Mouse (Mus musculus) layer of hippocampus, adult 18-20 months (tissue): Measurements from ENCODE around the gene Clic3. TPM values are rescaled to one million over a fixed set of nuclear protein-coding genes. Genes with fewer than 3 reads are reported as not detected.
"Not testable (repeated sequence)": the region's sequence is repeated elsewhere in the genome, so short reads cannot be mapped to it uniquely, and the experiment has no call there.

Experiments
- DNase-seq, 2 experiments: peaks; one replicate each; pipeline ENCODE4 v3.0.0; 2022; ENCODE audit warnings: low spot score in 2 of 2
- long read RNA-seq: library from polyadenylated mRNA; stranded (forward); transcript quantifications from one replicate; pipeline ENCODE4 v2.0.0, GENCODE M21; 2021
- total RNA-seq, 2 experiments: library from RNA; stranded (reverse); gene quantifications; 2 replicates each; pipeline ENCODE4 v1.2.3; 2021

The Clic3 gene
- 1 to 10 TPM in 1 of 2 experiments, under 1 TPM in 1; 0.66 to 1.0 TPM for total RNA-seq
- long read RNA-seq, partial matches to known transcripts: 0 of 1 reads
- long read RNA-seq, other reads (novel, unspliced or antisense): 0 of 1 reads

- no peak for DNase-seq
Observed at GRCm38 (mm10) chr2:25456205-25456953, at the start of gene Clic3. Clic3 (plus strand) TSS chr2:25456838.

- no peak for DNase-seq
Observed at GRCm38 (mm10) chr2:25408908-25409307, 47.7 kb upstream of the Clic3 start.

DNA sequence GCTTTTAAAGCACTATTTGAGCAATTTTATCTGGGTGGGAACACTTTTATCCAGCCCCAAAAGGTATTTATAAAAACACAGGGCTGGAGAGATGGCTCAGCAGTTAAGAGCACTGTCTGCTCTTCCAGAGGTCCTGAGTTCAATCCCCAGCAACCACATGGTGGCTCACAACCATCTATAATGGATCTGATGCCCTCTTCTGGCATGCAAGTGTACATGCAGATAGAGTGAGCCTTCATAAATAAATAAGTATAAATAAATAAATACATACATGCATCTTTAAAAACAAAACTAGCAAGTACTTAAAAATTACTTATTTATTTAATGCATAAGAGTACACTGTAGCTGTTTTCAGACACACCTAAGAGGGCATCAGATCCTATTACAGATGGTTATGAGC, 43.2 kb upstream of the Clic3 start:
- DNase-seq: not testable (repeated sequence)

DNA sequence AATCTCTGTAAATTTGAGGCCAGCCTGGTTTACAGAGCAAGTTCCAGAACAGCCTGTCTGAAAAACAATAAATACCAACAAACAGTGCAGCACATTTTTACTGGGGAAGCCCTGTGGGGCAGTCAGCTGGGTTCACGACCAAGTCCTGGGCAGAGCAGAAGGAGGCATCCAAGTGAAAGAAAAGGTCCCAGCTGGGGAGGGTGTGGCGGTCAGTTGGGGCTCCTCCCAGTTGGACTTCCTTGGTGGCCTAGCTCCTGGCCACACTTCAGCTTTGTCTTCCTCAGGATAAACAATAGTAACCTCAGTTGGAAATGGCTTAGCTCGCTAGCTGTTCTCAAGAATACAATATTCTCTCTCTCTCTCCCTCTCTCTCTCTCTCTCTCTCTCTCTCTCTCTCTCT, 39.2 kb upstream of the Clic3 start:
- no peak for DNase-seq

GRCm38 (mm10) chr2:25421896-25422295, 34.7 kb upstream of the Clic3 start:
- DNase-seq: peak in 1 of 2 experiments; percentile 50

- DNase-seq: no peak
Observed at GRCm38 (mm10) chr2:25422587-25423410, 33.8 kb upstream of the Clic3 start, which contains the start of gene Fut7. Fut7 (plus strand) TSS chr2:25423267.

GRCm38 (mm10) chr2:25423626-25424025, 33.0 kb upstream of the Clic3 start:
- no peak for DNase-seq

GRCm38 (mm10) chr2:25425481-25425880, 31.2 kb upstream of the Clic3 start:
- no peak for DNase-seq

GRCm38 (mm10) chr2:25426721-25427191, 29.9 kb upstream of the Clic3 start:
- DNase-seq: peak in 1 of 2 experiments; percentile 80

GRCm38 (mm10) chr2:25427256-25427655, 29.4 kb upstream of the Clic3 start:
- no peak for DNase-seq

- peak; percentile 94 to 99 for DNase-seq
Observed at GRCm38 (mm10) chr2:25428442-25429236, 28.0 kb upstream of the Clic3 start, which contains the start of gene Abca2. Abca2 (plus strand) TSS chr2:25428703.

- DNase-seq: peak in 1 of 2 experiments; percentile 36
Observed at GRCm38 (mm10) chr2:25429435-25430180, 27.0 kb upstream of the Clic3 start.

- peak in 1 of 2 experiments; percentile 65 for DNase-seq
Observed at GRCm38 (mm10) chr2:25430395-25431233, 26.0 kb upstream of the Clic3 start.

GRCm38 (mm10) chr2:25431308-25431855, 25.3 kb upstream of the Clic3 start:
- no peak for DNase-seq

DNA sequence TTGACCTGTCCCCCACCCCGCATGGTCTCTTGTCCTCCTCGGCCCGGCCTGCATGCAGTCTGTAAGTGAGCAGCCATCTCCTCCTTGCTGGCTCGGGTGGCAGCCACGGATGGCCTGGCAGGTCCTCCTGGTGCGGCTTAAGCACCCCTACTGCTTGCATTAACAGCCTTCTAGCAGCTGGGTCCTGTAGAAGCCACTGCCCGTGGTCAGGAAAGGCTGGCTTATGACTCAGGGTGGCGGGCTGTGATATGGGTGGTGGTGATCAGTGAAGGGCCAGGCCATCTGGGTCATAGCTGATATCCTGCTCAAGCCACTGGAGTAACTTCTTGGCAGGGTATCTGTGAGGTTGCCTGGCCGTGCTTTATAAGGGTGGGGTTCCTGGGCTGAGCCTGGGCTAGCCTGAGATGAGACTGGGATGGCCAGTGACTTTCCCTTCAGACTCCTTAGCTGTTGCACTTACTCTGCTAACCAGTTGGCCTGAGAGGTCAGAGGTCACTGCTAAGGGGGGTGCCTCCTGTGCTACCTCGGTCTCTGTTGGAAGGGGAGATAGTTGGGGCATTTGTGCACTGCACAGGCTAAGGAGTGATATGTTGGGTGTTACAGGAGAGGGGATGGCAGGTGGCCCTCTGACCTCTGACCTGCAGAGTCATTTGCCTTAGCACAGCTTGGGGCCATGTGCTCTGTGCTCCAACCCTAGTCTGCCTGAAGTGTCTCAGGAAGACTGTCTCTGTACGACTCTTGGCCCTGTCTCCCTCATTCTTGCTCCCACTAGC, 24.1 kb upstream of the Clic3 start:
- DNase-seq: no peak

- DNase-seq: no peak
Observed at GRCm38 (mm10) chr2:25433101-25433500, 23.5 kb upstream of the Clic3 start.

DNA sequence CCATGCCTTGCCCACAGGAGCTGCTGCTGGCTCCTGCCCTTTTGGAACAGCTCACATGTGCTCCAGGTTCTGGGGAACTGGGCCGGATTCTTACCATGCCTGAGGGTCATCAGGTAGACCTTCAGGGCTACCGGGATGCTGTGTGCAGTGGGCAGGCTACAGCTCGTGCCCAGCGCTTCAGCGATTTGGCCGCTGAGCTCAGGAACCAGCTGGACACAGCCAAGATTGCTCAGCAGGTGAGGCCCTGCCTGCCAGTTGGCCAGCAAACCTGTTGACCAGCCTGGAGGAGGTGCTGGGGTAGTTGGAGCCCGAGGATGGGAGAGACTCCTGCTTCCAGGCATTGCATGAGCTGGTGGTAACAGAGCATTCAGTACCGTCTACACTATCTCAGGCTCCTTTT, 22.3 kb upstream of the Clic3 start:
- DNase-seq: no peak

GRCm38 (mm10) chr2:25436286-25436820, 20.3 kb upstream of the Clic3 start:
- DNase-seq: no peak
